Mouse (Mus musculus) lung, embryonic 14.5 days (tissue): Measurements from ENCODE around the gene Spag9. TPM values are rescaled to one million over a fixed set of nuclear protein-coding genes. Genes with fewer than 3 reads are reported as not detected.

Experiments used
- ATAC-seq: fragments of 200-750 bp; cut with Nextera tagmentation; 2 replicates; pipeline ENCODE4 v1.8.0; 2017; ENCODE audit warnings: mild to moderate bottlenecking, moderate TSS enrichment, moderate library complexity; ENCODE audit not compliant: insufficient read depth
- DNase-seq: peaks from one replicate; pipeline ENCODE4 v3.0.0-alpha.2; 2015
- H3K27ac ChIP-seq: fragments of 300-500 bp; sonication (generic); 2 replicates; pipeline ENCODE4 v1.5.1; 2014; ENCODE audit warnings: low read depth, mild to moderate bottlenecking, moderate library complexity
- H3K27me3 ChIP-seq: fragments of 300-500 bp; sonication (generic); 2 replicates; pipeline ENCODE4 v1.6.1; 2014; ENCODE audit warnings: low read length, control low read depth; ENCODE audit not compliant: insufficient read depth
- H3K36me3 ChIP-seq: fragments of 300-500 bp; sonication (generic); 2 replicates; pipeline ENCODE4 v1.6.1; 2014; ENCODE audit warnings: control low read depth; ENCODE audit not compliant: insufficient read depth
- H3K4me1 ChIP-seq: fragments of 300-500 bp; sonication (generic); 2 replicates; pipeline ENCODE4 v1.6.1; 2014; ENCODE audit warnings: antibody characterized with exemption, control low read depth; ENCODE audit not compliant: insufficient read depth
- H3K4me2 ChIP-seq: fragments of 300-500 bp; sonication (generic); 2 replicates; pipeline ENCODE4 v1.6.1; 2014; ENCODE audit warnings: mild to moderate bottlenecking
- H3K4me3 ChIP-seq: fragments of 300-500 bp; sonication (generic); 2 replicates; pipeline ENCODE4 v1.5.1; 2014; ENCODE audit warnings: low read depth, low read length
- H3K9ac ChIP-seq: fragments of 300-500 bp; sonication (generic); 2 replicates; pipeline ENCODE4 v1.6.1; 2014
- H3K9me3 ChIP-seq: fragments of 300-500 bp; sonication (generic); 2 replicates; pipeline ENCODE4 v1.6.1; 2016; ENCODE audit warnings: low read depth, low read length, control low read depth
- CTCF ChIP-seq: IDR thresholded peaks from 2 replicates; pipeline ENCODE4 v1.5.1; 2016; ENCODE audit warnings: antibody characterized with exemption, low read depth
- WGBS: fragments of 180-500 bp; shearing (Covaris S2); extraction: QIAGEN DNeasy Blood & Tissue Kit; methylation state at CpG from one replicate; pipeline ENCODE4 v1.1.7; 2014; 5-methylcytosine and 5-hydroxymethylcytosine counted together
- polyA plus RNA-seq: library from polyadenylated mRNA; unstranded; fragments of >200 nt; fragmentation: Nextera tagmentation; extraction: Ambion mirVana; gene quantifications from 2 replicates; pipeline ENCODE4 v1.2.1, GENCODE M21; 2014

The Spag9 gene
- polyA plus RNA-seq, 1 experiment from 2014 or later, result 55.8 TPM

GRCm38 (mm10) chr11:93956159-93956558, 39.7 kb upstream of the Spag9 start, which contains the start of gene Nme2:
Nme2 (minus strand) TSS chr11:93956259.
- peak; percentile 42 for ATAC-seq
- Histone ChIP-seq H3K4me2 (peak within 1 kb of the TSS; percentile 86), H3K4me1 (peaks cover 12% of the 10 kb centered on the region; the same call in 1 of the 2 replicates), H3K9ac (peak within 1 kb of the TSS; percentile 82), H3K4me3 (peak within 1 kb of the TSS; percentile 71), H3K36me3 (peaks cover 61% of the 10 kb centered on the region), H3K27me3 (no peaks in the 10 kb centered on the region), H3K9me3 (no peaks in the 10 kb centered on the region), H3K27ac (peak within 1 kb of the TSS; percentile 92)
- no peak for TF ChIP-seq CTCF
- no peak for DNase-seq
- WGBS, result 1% methylated on average over 6 of the region's 6 CpGs

GRCm38 (mm10) chr11:93957031-93957555, 38.8 kb upstream of the Spag9 start:
- 85% methylated on average over 2 of the region's 2 CpGs for WGBS

DNA sequence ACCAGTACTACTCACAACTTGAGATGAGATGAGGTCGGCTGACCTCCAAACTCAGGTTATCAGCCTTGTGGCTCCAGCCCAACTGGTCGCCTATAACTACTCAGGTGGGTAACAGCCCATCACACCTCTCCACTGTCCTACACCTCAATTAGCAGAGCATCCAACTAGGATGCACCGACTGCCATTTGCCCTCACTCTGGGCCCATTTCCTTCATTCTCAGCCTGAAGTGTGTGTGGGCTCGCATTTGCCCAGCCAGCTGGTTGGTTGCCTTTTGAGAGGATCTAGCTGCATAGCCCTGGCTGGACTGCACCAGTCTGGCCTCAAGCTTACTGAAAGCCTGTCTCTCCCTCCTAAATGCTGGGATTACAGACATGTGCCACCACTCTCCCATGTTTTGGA, 38.1 kb upstream of the Spag9 start:
- peaks cover 12% of the 10 kb centered on the region; the same call in 1 of the 2 replicates for H3K4me1 ChIP-seq
- ATAC-seq (no peak), DNase-seq (no peak)
- 73% methylated on average over 4 of the region's 4 CpGs for WGBS
- H3K36me3 ChIP-seq, result peaks cover 59% of the 10 kb centered on the region
- no peak for TF ChIP-seq CTCF
- no peaks in the 10 kb centered on the region for H3K27me3 ChIP-seq
- no peak overlapping the region for H3K4me2 ChIP-seq
- no peak overlapping the region for H3K4me3 ChIP-seq
- H3K9ac ChIP-seq, result no peak overlapping the region
- H3K9me3 ChIP-seq, result no peaks in the 10 kb centered on the region
- no peak overlapping the region for H3K27ac ChIP-seq

More at GRCm38 (mm10) chr11:93957031-93957555, 38.8 kb upstream of the Spag9 start:
- no peak for DNase-seq
- Histone ChIP-seq H3K27me3 (no peaks in the 10 kb centered on the region), H3K9ac (no peak overlapping the region), H3K4me3 (no peak overlapping the region), H3K9me3 (no peaks in the 10 kb centered on the region), H3K4me2 (no peak overlapping the region), H3K27ac (no peak overlapping the region), H3K4me1 (peaks cover 12% of the 10 kb centered on the region; the same call in 1 of the 2 replicates), H3K36me3 (peaks cover 59% of the 10 kb centered on the region)
- TF ChIP-seq CTCF, result no peak
- no peak for ATAC-seq

- no peak overlapping the region for H3K4me3 ChIP-seq
- no peaks in the 10 kb centered on the region for H3K27me3 ChIP-seq
- no peak for TF ChIP-seq CTCF
- no peak for ATAC-seq
- no peak overlapping the region for H3K27ac ChIP-seq
- no peaks in the 10 kb centered on the region for H3K9me3 ChIP-seq
- no peak for DNase-seq
- WGBS, result 84% methylated on average over 6 of the region's 6 CpGs
- H3K9ac ChIP-seq, result no peak overlapping the region
- H3K4me2 ChIP-seq, result no peak overlapping the region
- no peaks in the 10 kb centered on the region for H3K4me1 ChIP-seq
- H3K36me3 ChIP-seq, result peaks cover 80% of the 10 kb centered on the region
These were observed 34.4 kb upstream of the Spag9 start for GRCm38 (mm10) chr11:93961482-93961881.

DNA sequence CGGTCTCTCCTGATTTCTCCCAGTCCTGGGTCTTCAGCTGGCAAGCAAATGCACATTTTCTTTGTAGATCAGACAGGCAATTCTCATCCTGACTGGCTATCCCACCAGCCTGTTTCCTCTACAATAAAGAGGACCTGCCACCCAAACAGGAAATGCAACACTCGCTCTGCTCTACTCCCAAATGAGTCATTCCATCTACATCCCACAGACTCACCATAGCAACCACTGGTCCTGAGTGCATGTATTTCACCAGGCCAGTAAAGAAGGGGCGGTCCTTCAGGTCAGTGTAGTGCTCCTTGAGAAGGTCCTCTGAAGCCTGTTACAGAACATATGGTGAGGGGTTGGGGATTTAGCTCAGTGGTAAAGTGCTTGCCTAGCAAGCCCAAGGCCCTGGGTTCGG, 32.9 kb upstream of the Spag9 start:
- Histone ChIP-seq H3K27me3 (no peaks in the 10 kb centered on the region), H3K4me2 (no peak overlapping the region), H3K36me3 (peaks cover 76% of the 10 kb centered on the region), H3K9ac (no peak overlapping the region), H3K9me3 (no peaks in the 10 kb centered on the region), H3K4me1 (no peaks in the 10 kb centered on the region), H3K27ac (no peak overlapping the region), H3K4me3 (no peak overlapping the region)
- TF ChIP-seq CTCF, result no peak
- WGBS, result 85% methylated on average over 4 of the region's 4 CpGs
- DNase-seq, result no peak
- no peak for ATAC-seq

- no peak overlapping the region for H3K27ac ChIP-seq
- H3K27me3 ChIP-seq, result no peaks in the 10 kb centered on the region
- ATAC-seq, result no peak
- WGBS, result 91% methylated on average over 6 of the region's 6 CpGs
- H3K4me1 ChIP-seq, result no peaks in the 10 kb centered on the region
- H3K4me2 ChIP-seq, result no peak overlapping the region
- peaks cover 53% of the 10 kb centered on the region for H3K36me3 ChIP-seq
- TF ChIP-seq CTCF, result no peak
- H3K4me3 ChIP-seq, result no peak overlapping the region
- no peaks in the 10 kb centered on the region for H3K9me3 ChIP-seq
- no peak for DNase-seq
- no peak overlapping the region for H3K9ac ChIP-seq
These were observed 30.5 kb upstream of the Spag9 start for GRCm38 (mm10) chr11:93965391-93965790.

- Histone ChIP-seq H3K27ac (peak overlapping the region; percentile 77), H3K4me2 (peak overlapping the region; percentile 63), H3K36me3 (peaks cover 35% of the 10 kb centered on the region), H3K27me3 (no peaks in the 10 kb centered on the region), H3K4me3 (peak overlapping the region; percentile 75), H3K4me1 (no peaks in the 10 kb centered on the region), H3K9ac (peak overlapping the region; percentile 83), H3K9me3 (no peaks in the 10 kb centered on the region)
- TF ChIP-seq CTCF, result no peak
- DNase-seq (peak; percentile 33), ATAC-seq (no peak)
- 2% methylated on average over 11 of the region's 11 CpGs for WGBS
These were observed 28.5 kb upstream of the Spag9 start for GRCm38 (mm10) chr11:93967381-93967780.
